Mouse (Mus musculus) mouse trophoblast stem cell (cell line): ENCODE measurements around the gene Parp11.

Source experiments
- in situ Hi-C, 2 experiments: fragments of 300-500 bp; cut with MseI, MboI; formaldehyde crosslinking; loops; 2 replicates in 1 of 2; 3 replicates in 1 of 2; pipeline ENCODE4 v1.15.1; 2025

The Parp11 gene

GRCm38 (mm10) chr6:127446436-127446890, at the start of gene Parp11:
TSS of gene Parp11 (plus strand) at chr6:127446840.
- in situ Hi-C loops: loop anchor here in 1 of 2 experiments (5.0 to 10.0 kb wide), 2 partner anchors 132 to 299 kb away; no protein-coding TSS in a partner anchor

- in situ Hi-C loops: no loop called here
Observed at GRCm38 (mm10) chr6:127398073-127398472, 48.6 kb upstream of the Parp11 start.

- in situ Hi-C loops: no loop called here
Observed at GRCm38 (mm10) chr6:127401419-127401818, 45.2 kb upstream of the Parp11 start.

GRCm38 (mm10) chr6:127404070-127404810, 42.4 kb upstream of the Parp11 start:
- in situ Hi-C loops: no loop called here

GRCm38 (mm10) chr6:127405682-127406081, 41.0 kb upstream of the Parp11 start:
- in situ Hi-C loops: no loop called here

- in situ Hi-C loops: no loop called here
Observed at GRCm38 (mm10) chr6:127407742-127408141, 38.9 kb upstream of the Parp11 start.

- in situ Hi-C loops: no loop called here
Observed at GRCm38 (mm10) chr6:127417525-127418184, 29.0 kb upstream of the Parp11 start.

GRCm38 (mm10) chr6:127418322-127418721, 28.3 kb upstream of the Parp11 start:
- in situ Hi-C loops: no loop called here

- in situ Hi-C loops: no loop called here
Observed at GRCm38 (mm10) chr6:127420115-127420514, 26.5 kb upstream of the Parp11 start.

GRCm38 (mm10) chr6:127425095-127425494, 21.5 kb upstream of the Parp11 start:
- in situ Hi-C loops: no loop called here

GRCm38 (mm10) chr6:127430716-127431115, 15.9 kb upstream of the Parp11 start:
- in situ Hi-C loops: loop anchor here in 1 of 2 experiments (10.0 kb wide), 1 partner anchor 286 kb away; no protein-coding TSS in a partner anchor

GRCm38 (mm10) chr6:127431196-127431766, 15.4 kb upstream of the Parp11 start:
- in situ Hi-C loops: loop anchor here in 1 of 2 experiments (10.0 kb wide), 1 partner anchor 286 kb away; no protein-coding TSS in a partner anchor

GRCm38 (mm10) chr6:127433886-127434647, 12.6 kb upstream of the Parp11 start:
- in situ Hi-C loops: loop anchor here in 1 of 2 experiments (10.0 kb wide), 1 partner anchor 289 kb away; no protein-coding TSS in a partner anchor

GRCm38 (mm10) chr6:127434648-127434984, 12.0 kb upstream of the Parp11 start:
- in situ Hi-C loops: loop anchor here in 1 of 2 experiments (10.0 kb wide), 1 partner anchor 290 kb away; no protein-coding TSS in a partner anchor

GRCm38 (mm10) chr6:127439063-127439462, 7.6 kb upstream of the Parp11 start:
- in situ Hi-C loops: loop anchor here in 1 of 2 experiments (10.0 kb wide), 1 partner anchor 294 kb away; no protein-coding TSS in a partner anchor

- in situ Hi-C loops: loop anchor here (10.0 kb wide), 2 partner anchors 125 to 295 kb away; no protein-coding TSS in a partner anchor
Observed at GRCm38 (mm10) chr6:127439540-127440195, 7.0 kb upstream of the Parp11 start.

- in situ Hi-C loops: loop anchor here in 1 of 2 experiments (10.0 kb wide), 1 partner anchor 126 kb away; no protein-coding TSS in a partner anchor
Observed at GRCm38 (mm10) chr6:127440416-127441104, 6.1 kb upstream of the Parp11 start.

- in situ Hi-C loops: loop anchor here in 1 of 2 experiments (10.0 kb wide), 1 partner anchor 128 kb away; no protein-coding TSS in a partner anchor
Observed at GRCm38 (mm10) chr6:127442584-127442983, 4.1 kb upstream of the Parp11 start.

- in situ Hi-C loops: loop anchor here in 1 of 2 experiments (10.0 kb wide), 1 partner anchor 129 kb away; no protein-coding TSS in a partner anchor
Observed at GRCm38 (mm10) chr6:127443910-127444309, 2.7 kb upstream of the Parp11 start.

- in situ Hi-C loops: loop anchor here in 1 of 2 experiments (10.0 kb wide), 1 partner anchor 130 kb away; no protein-coding TSS in a partner anchor
Observed at GRCm38 (mm10) chr6:127444466-127444865, 2.2 kb upstream of the Parp11 start.
